Mouse (Mus musculus): ENCODE measurements at regions not wholly inside any gene's neighbourhood (a gene's known extent, or its start where the extent isn't known, plus 50 kb on each side); places are given as distances from the start of the nearest gene placed in this dataset.

GRCm38 (mm10) chr13:107709828-107710227 is 334.4 kb upstream of the Smim15 start:
- DNase-seq (ENCODE audit: low spot score in 2 of 2) = no peak

GRCm38 (mm10) chr13:107703736-107704135 is 340.5 kb upstream of the Smim15 start:
- DNase-seq (ENCODE audit: low spot score in 2 of 2) = no peak

GRCm38 (mm10) chr13:107700268-107701139 is 343.7 kb upstream of the Smim15 start:
- DNase-seq (ENCODE audit: low spot score in 2 of 2) = peak; percentile 47 to 51

- no peak for DNase-seq (ENCODE audit: low spot score in 2 of 2)
These were observed 345.0 kb upstream of the Smim15 start for GRCm38 (mm10) chr13:107699251-107699650.

GRCm38 (mm10) chr13:107698345-107698744 is 345.9 kb upstream of the Smim15 start:
- no peak for DNase-seq (ENCODE audit: low spot score in 2 of 2)

GRCm38 (mm10) chr13:107692123-107692830 is 352.0 kb upstream of the Smim15 start:
- no peak for DNase-seq (ENCODE audit: low spot score in 2 of 2)

GRCm38 (mm10) chr13:107688972-107689371 is 355.3 kb upstream of the Smim15 start:
- DNase-seq (ENCODE audit: low spot score in 2 of 2) = no peak

- DNase-seq (ENCODE audit: low spot score in 2 of 2) = no peak
These were observed 359.0 kb upstream of the Smim15 start for GRCm38 (mm10) chr13:107685231-107685630.

- DNase-seq (ENCODE audit: low spot score in 2 of 2) = no peak
These were observed 360.3 kb upstream of the Smim15 start for GRCm38 (mm10) chr13:107683909-107684308.

GRCm38 (mm10) chr13:107681719-107682118 is 362.5 kb upstream of the Smim15 start:
- no peak for DNase-seq (ENCODE audit: low spot score in 2 of 2)

GRCm38 (mm10) chr13:107678860-107679259 is 365.4 kb upstream of the Smim15 start:
- DNase-seq (ENCODE audit: low spot score in 2 of 2) = no peak

GRCm38 (mm10) chr13:107677091-107677470 is 367.2 kb upstream of the Smim15 start:
- DNase-seq (ENCODE audit: low spot score in 2 of 2) = no peak

- no peak for DNase-seq (ENCODE audit: low spot score in 2 of 2)
These were observed 367.7 kb upstream of the Smim15 start for GRCm38 (mm10) chr13:107676310-107677090.

- DNase-seq (ENCODE audit: low spot score in 2 of 2) = no peak
These were observed 372.1 kb upstream of the Smim15 start for GRCm38 (mm10) chr13:107672166-107672565.

GRCm38 (mm10) chr13:107668509-107668908 is 375.7 kb upstream of the Smim15 start:
- DNase-seq (ENCODE audit: low spot score in 2 of 2) = no peak

- DNase-seq (ENCODE audit: low spot score in 2 of 2) = no peak
These were observed 378.5 kb upstream of the Smim15 start for GRCm38 (mm10) chr13:107665775-107666174.

- DNase-seq (ENCODE audit: low spot score in 2 of 2) = no peak
These were observed 380.0 kb upstream of the Smim15 start for GRCm38 (mm10) chr13:107664197-107664596.

GRCm38 (mm10) chr13:107663745-107664144 is 380.5 kb upstream of the Smim15 start:
- DNase-seq (ENCODE audit: low spot score in 2 of 2) = no peak

GRCm38 (mm10) chr13:107661414-107661813 is 382.8 kb upstream of the Smim15 start:
- no peak for DNase-seq (ENCODE audit: low spot score in 2 of 2)

- DNase-seq (ENCODE audit: low spot score in 2 of 2) = peak; percentile 56 to 61
These were observed 398.2 kb upstream of the Smim15 start for GRCm38 (mm10) chr13:107645865-107646645.

Measured in layer of hippocampus, postnatal 10 days (tissue).